Mouse (Mus musculus) kidney, postnatal 25 days (tissue): ENCODE data around the gene Srsx.
"Not testable (repeated sequence)": the region's sequence is repeated elsewhere in the genome, so short reads cannot be mapped to it uniquely, and the experiment has no call there.

Source experiments
- DNase-seq, 2 experiments: peaks; one replicate each; pipeline ENCODE4 v3.0.0; 2021; ENCODE audit warnings: mixed read lengths in 2 of 2

The Srsx gene

GRCm38 (mm10) chrX:123222381-123222780 lies at the start of gene Srsx:
TSS of gene Srsx (minus strand) at chrX:123222481.
- not testable (repeated sequence) for DNase-seq

- not testable (repeated sequence) for DNase-seq
These were observed 24.5 kb upstream of the Srsx start, which contains the start of gene Gm17577 for GRCm38 (mm10) chrX:123246807-123247206. TSS of gene Gm17577 (minus strand) at chrX:123246907.
